Mouse (Mus musculus) heart, adult 8-10 months (tissue): ENCODE measurements around the gene Odf2. TPM values are rescaled to one million over a fixed set of nuclear protein-coding genes. Genes with fewer than 3 reads are reported as not detected.

ENCODE experiments used
- DNase-seq: peaks from one replicate; pipeline ENCODE4 v3.0.0; 2022; ENCODE audit warnings: low spot score
- total RNA-seq, 4 experiments: library from RNA; stranded (reverse); gene quantifications; 2 replicates each; pipeline ENCODE4 v1.2.4; 2022

Odf2 gene
- total RNA-seq: 10 to 100 TPM; 17.0 to 28.1 (median 19.8) TPM

GRCm38 (mm10) chr2:29889066-29889944 is at the start of gene Odf2:
Gene Odf2 (plus strand): TSS chr2:29889221.
- peak; percentile 100 for DNase-seq

- DNase-seq: no peak
Measured at GRCm38 (mm10) chr2:29839460-29839859, 49.6 kb upstream of the Odf2 start.

- no peak for DNase-seq
Measured at GRCm38 (mm10) chr2:29843231-29844105, 45.6 kb upstream of the Odf2 start.

- no peak for DNase-seq
Measured at GRCm38 (mm10) chr2:29844115-29844514, 44.9 kb upstream of the Odf2 start.

GRCm38 (mm10) chr2:29844661-29845060 is 44.4 kb upstream of the Odf2 start:
- no peak for DNase-seq

GRCm38 (mm10) chr2:29845636-29846035 is 43.4 kb upstream of the Odf2 start:
- DNase-seq: no peak

GRCm38 (mm10) chr2:29846061-29846853 is 42.8 kb upstream of the Odf2 start:
- no peak for DNase-seq

GRCm38 (mm10) chr2:29846911-29847310 is 42.1 kb upstream of the Odf2 start:
- DNase-seq: no peak

- no peak for DNase-seq
Measured at GRCm38 (mm10) chr2:29849041-29849440, 40.0 kb upstream of the Odf2 start.

- DNase-seq: no peak
Measured at GRCm38 (mm10) chr2:29849841-29850480, 39.1 kb upstream of the Odf2 start.

GRCm38 (mm10) chr2:29852957-29853485 is 36.0 kb upstream of the Odf2 start:
- no peak for DNase-seq

GRCm38 (mm10) chr2:29853736-29854135 is 35.3 kb upstream of the Odf2 start:
- DNase-seq: no peak

GRCm38 (mm10) chr2:29855585-29856210 is 33.3 kb upstream of the Odf2 start:
- no peak for DNase-seq

GRCm38 (mm10) chr2:29856451-29857260 is 32.4 kb upstream of the Odf2 start:
- no peak for DNase-seq

GRCm38 (mm10) chr2:29857341-29857740 is 31.7 kb upstream of the Odf2 start:
- DNase-seq: no peak

- no peak for DNase-seq
Measured at GRCm38 (mm10) chr2:29857967-29858366, 31.1 kb upstream of the Odf2 start.

- DNase-seq: no peak
Measured at GRCm38 (mm10) chr2:29858748-29859473, 30.1 kb upstream of the Odf2 start.

- no peak for DNase-seq
Measured at GRCm38 (mm10) chr2:29865125-29865524, 23.9 kb upstream of the Odf2 start.
